Mouse (Mus musculus) liver, embryonic 14.5 days (tissue): ENCODE results near the gene Casp9. TPM values are rescaled to one million over a fixed set of nuclear protein-coding genes. Genes with fewer than 3 reads are reported as not detected.

Experiments used
- ATAC-seq: fragments of 200-750 bp; cut with Nextera tagmentation; 2 replicates; pipeline ENCODE4 v1.8.0; 2017; ENCODE audit warnings: moderate number of reproducible peaks, mild to moderate bottlenecking, moderate library complexity; ENCODE audit not compliant: insufficient read depth
- DNase-seq, 3 experiments: peaks; one replicate each; pipeline ENCODE4 v3.0.0-alpha.2; 2012 to 2013; ENCODE audit warnings: low read depth in 3 of 3, low spot score in 3 of 3
- H3K27ac ChIP-seq: fragments of 300-500 bp; sonication (generic); 2 replicates; pipeline ENCODE4 v1.5.1; 2014; ENCODE audit warnings: moderate library complexity, mild to moderate bottlenecking, control low read depth, inconsistent platforms
- H3K27me3 ChIP-seq: fragments of 300-500 bp; sonication (generic); 2 replicates; pipeline ENCODE4 v1.6.1; 2014; ENCODE audit warnings: mild to moderate bottlenecking, low read length, moderate library complexity; ENCODE audit not compliant: control insufficient read depth, insufficient read depth
- H3K36me3 ChIP-seq: fragments of 300-500 bp; sonication (generic); replicated peaks from 2 replicates; pipeline ENCODE4 v1.6.1; 2014; ENCODE audit warnings: low read depth; ENCODE audit not compliant: control insufficient read depth, insufficient read depth
- H3K4me1 ChIP-seq, 2 experiments: fragments of 200-500 bp in 1 of 2; fragments of 300-500 bp in 1 of 2; sonication (generic) in 1 of 2; replicated peaks; 2 replicates each; pipeline ENCODE4 v1.6.1; 2012 to 2014; ENCODE audit warnings: antibody characterized with exemption in 1 of 2, inconsistent platforms in 1 of 2, low read length in 1 of 2; ENCODE audit not compliant: control insufficient read depth in 2 of 2, insufficient read depth in 2 of 2
- H3K4me2 ChIP-seq: fragments of 300-500 bp; sonication (generic); 2 replicates; pipeline ENCODE4 v1.6.1; 2014; ENCODE audit warnings: low read depth, mild to moderate bottlenecking, control low read depth, moderate library complexity
- H3K4me3 ChIP-seq, 2 experiments: fragments of 200-500 bp in 1 of 2; fragments of 300-500 bp in 1 of 2; sonication (generic) in 1 of 2; 2 replicates each; pipeline ENCODE4 v1.5.1; 2012 to 2014; ENCODE audit warnings: low read depth in 2 of 2, low read length in 2 of 2, mild to moderate bottlenecking in 2 of 2, control low read depth in 1 of 2, inconsistent platforms in 1 of 2, moderate library complexity in 1 of 2; ENCODE audit not compliant: insufficient read depth in 1 of 2
- H3K9ac ChIP-seq: fragments of 300-500 bp; sonication (generic); replicated peaks from 2 replicates; pipeline ENCODE4 v1.6.1; 2014; ENCODE audit warnings: mild to moderate bottlenecking, control low read depth, moderate library complexity
- H3K9me3 ChIP-seq: fragments of 300-500 bp; sonication (generic); 2 replicates; pipeline ENCODE4 v1.6.1; 2016; ENCODE audit warnings: low read length, mixed read lengths; ENCODE audit not compliant: control insufficient read depth
- CTCF ChIP-seq: IDR thresholded peaks from 2 replicates; pipeline ENCODE4 v1.5.1; 2016; ENCODE audit warnings: antibody characterized with exemption, low read depth, control low read depth
- EP300 ChIP-seq: IDR thresholded peaks from 2 replicates; pipeline ENCODE4 v1.6.1; 2016; ENCODE audit warnings: antibody characterized with exemption, low read depth
- WGBS: fragments of 180-500 bp; shearing (Covaris S2); extraction: QIAGEN DNeasy Blood & Tissue Kit; methylation state at CpG from one replicate; pipeline ENCODE4 v1.1.7; 2014; ENCODE audit not compliant: insufficient replicate concordance; 5-methylcytosine and 5-hydroxymethylcytosine counted together
- polyA plus RNA-seq, 2 experiments: library from polyadenylated mRNA; depleted of rRNA in 1 of 2; stranded (reverse) in 1 of 2; unstranded in 1 of 2; fragments of >200 nt; fragmentation: Nextera tagmentation in 1 of 2; extraction: Ambion mirVana in 1 of 2; gene quantifications; 2 replicates each; pipeline versions ENCODE4 v1.2.1 to v1.2.3; 2012 to 2014

The Casp9 gene
- polyA plus RNA-seq, 2 experiments = 5.8 to 7.6 TPM

- peaks cover 32 to 35% of the 10 kb centered on the region in 2 experiments for H3K4me1 ChIP-seq
- DNase-seq (no peak), ATAC-seq (no peak)
- peaks cover 5% of the 10 kb centered on the region for H3K36me3 ChIP-seq
- H3K4me2 ChIP-seq = no peak overlapping the region
- 83% methylated on average over 8 of the region's 8 CpGs for WGBS
- H3K27me3 ChIP-seq = no peaks in the 10 kb centered on the region
- H3K9me3 ChIP-seq = no peaks in the 10 kb centered on the region
- H3K9ac ChIP-seq = no peak overlapping the region
- no peak overlapping the region for H3K4me3 ChIP-seq
- H3K27ac ChIP-seq = peak overlapping the region; percentile 90
- TF ChIP-seq CTCF (no peak), EP300 (no peak)
These were observed 1.5 kb upstream of the Casp9 start for GRCm38 (mm10) chr4:141791951-141792350.

GRCm38 (mm10) chr4:141792554-141793281 lies 694 bp upstream of the Casp9 start:
- TF ChIP-seq CTCF = no peak
- TF ChIP-seq EP300 = peak; percentile 35; the same call in 1 of the 2 replicates
- no peak for DNase-seq

GRCm38 (mm10) chr4:141794152-141794535 lies 732 bp downstream of the Casp9 start:
- H3K9ac ChIP-seq = peak overlapping the region; percentile 71
- TF ChIP-seq EP300 (no peak), CTCF (no peak)
- peak overlapping the region; percentile 90 for H3K27ac ChIP-seq
- ATAC-seq (no peak), DNase-seq (no peak)
- H3K4me3 ChIP-seq = peak overlapping the region; percentile 72 to 87
- WGBS = 5% methylated on average over 5 of the region's 5 CpGs
- no peaks in the 10 kb centered on the region for H3K9me3 ChIP-seq
- H3K27me3 ChIP-seq = no peaks in the 10 kb centered on the region
- H3K36me3 ChIP-seq = peaks cover 15% of the 10 kb centered on the region; the same call in 1 of the 2 replicates
- peak overlapping the region; percentile 75 for H3K4me2 ChIP-seq
- peaks cover 32 to 35% of the 10 kb centered on the region in 2 experiments for H3K4me1 ChIP-seq

More at GRCm38 (mm10) chr4:141792554-141793281, 694 bp upstream of the Casp9 start:
- peaks cover 32 to 35% of the 10 kb centered on the region in 2 experiments for H3K4me1 ChIP-seq
- peak; percentile 14; the same call in 1 of the 2 replicates for ATAC-seq
- WGBS = 5% methylated on average over 10 of the region's 10 CpGs
- no peaks in the 10 kb centered on the region for H3K27me3 ChIP-seq
- H3K27ac ChIP-seq = peak overlapping the region; percentile 90
- H3K4me3 ChIP-seq = peak overlapping the region; percentile 72 to 87
- H3K9me3 ChIP-seq = no peaks in the 10 kb centered on the region
- peak overlapping the region; percentile 75 for H3K4me2 ChIP-seq
- H3K9ac ChIP-seq = peak overlapping the region; percentile 49
- peaks cover 12% of the 10 kb centered on the region for H3K36me3 ChIP-seq

GRCm38 (mm10) chr4:141796356-141796755 lies 2.9 kb downstream of the Casp9 start:
- Histone ChIP-seq H3K4me3 (no peak overlapping the region), H3K36me3 (peaks cover 15% of the 10 kb centered on the region; the same call in 1 of the 2 replicates), H3K4me1 (peaks cover 22% of the 10 kb centered on the region in 2 experiments), H3K9me3 (no peaks in the 10 kb centered on the region), H3K9ac (no peak overlapping the region), H3K4me2 (no peak overlapping the region), H3K27ac (no peak overlapping the region), H3K27me3 (no peaks in the 10 kb centered on the region)
- no peak for DNase-seq
- no peak for ATAC-seq
- TF ChIP-seq CTCF = no peak
- TF ChIP-seq EP300 = no peak
- whole genome bisulfite sequencing = 82% methylated on average over 7 of the region's 7 CpGs

GRCm38 (mm10) chr4:141796954-141797353 lies 3.5 kb downstream of the Casp9 start:
- ATAC-seq (no peak), DNase-seq (no peak)
- Histone ChIP-seq H3K9ac (no peak overlapping the region), H3K27ac (no peak overlapping the region), H3K36me3 (peaks cover 15% of the 10 kb centered on the region; the same call in 1 of the 2 replicates), H3K4me1 (peaks cover 16 to 17% of the 10 kb centered on the region in 2 experiments), H3K27me3 (no peaks in the 10 kb centered on the region), H3K9me3 (no peaks in the 10 kb centered on the region), H3K4me2 (no peak overlapping the region), H3K4me3 (no peak overlapping the region)
- WGBS = 80% methylated on average over 4 of the region's 4 CpGs
- TF ChIP-seq CTCF = no peak
- no peak for TF ChIP-seq EP300
